Mouse (Mus musculus) liver, adult 2 months (tissue): ENCODE results near the gene Plbd2.

Experiments
- CTCF ChIP-seq: fragments of 200-500 bp; IDR thresholded peaks from 2 replicates; pipeline ENCODE4 v1.5.1; 2011; ENCODE audit warnings: low read depth, low read length, control low read depth
- POLR2A ChIP-seq: fragments of 200-500 bp; IDR thresholded peaks from 2 replicates; pipeline ENCODE4 v1.6.1; 2011; ENCODE audit warnings: low read length, control low read depth; ENCODE audit not compliant: insufficient read depth; ENCODE audit errors: extremely low read depth

- TF ChIP-seq CTCF (no peak), POLR2A (no peak)
These were observed 10.0 kb downstream of the Plbd2 start for GRCm38 (mm10) chr5:120493440-120493839.
